Mouse (Mus musculus) hindbrain, embryonic 13.5 days (tissue): Measurements from ENCODE around the gene Plekha3. TPM values are rescaled to one million over a fixed set of nuclear protein-coding genes. Genes with fewer than 3 reads are reported as not detected.

Experiments
- ATAC-seq: fragments of 200-750 bp; cut with Nextera tagmentation; 2 replicates; pipeline ENCODE4 v1.8.0; 2017; ENCODE audit warnings: moderate TSS enrichment; ENCODE audit not compliant: low FRiP score
- H3K27ac ChIP-seq: fragments of 300-500 bp; sonication (generic); 2 replicates; pipeline ENCODE4 v1.5.1; 2015; ENCODE audit warnings: inconsistent platforms, mild to moderate bottlenecking, moderate library complexity
- H3K27me3 ChIP-seq: fragments of 300-500 bp; sonication (generic); 2 replicates; pipeline ENCODE4 v1.6.1; 2015; ENCODE audit warnings: mild to moderate bottlenecking, inconsistent platforms
- H3K36me3 ChIP-seq: fragments of 300-500 bp; sonication (generic); 2 replicates; pipeline ENCODE4 v1.6.1; 2015; ENCODE audit warnings: mild to moderate bottlenecking, inconsistent platforms
- H3K4me1 ChIP-seq: fragments of 300-500 bp; sonication (generic); replicated peaks from 2 replicates; pipeline ENCODE4 v1.6.1; 2015; ENCODE audit warnings: inconsistent platforms
- H3K4me2 ChIP-seq: fragments of 300-500 bp; sonication (generic); 2 replicates; pipeline ENCODE4 v1.6.1; 2015; ENCODE audit warnings: inconsistent platforms, mild to moderate bottlenecking, moderate library complexity
- H3K4me3 ChIP-seq: fragments of 300-500 bp; sonication (generic); 2 replicates; pipeline ENCODE4 v1.5.1; 2015; ENCODE audit warnings: mild to moderate bottlenecking, inconsistent platforms
- H3K9ac ChIP-seq: fragments of 300-500 bp; sonication (generic); 2 replicates; pipeline ENCODE4 v1.6.1; 2015; ENCODE audit warnings: mild to moderate bottlenecking, inconsistent platforms
- H3K9me3 ChIP-seq: fragments of 300-500 bp; sonication (generic); 2 replicates; pipeline ENCODE4 v1.6.1; 2016; ENCODE audit warnings: inconsistent platforms
- WGBS: fragments of 180-500 bp; shearing (Covaris S2); methylation state at CpG from one replicate; pipeline ENCODE4 v1.1.7; 2015; 5-methylcytosine and 5-hydroxymethylcytosine counted together
- polyA plus RNA-seq: library from polyadenylated mRNA; unstranded; fragments of >200 nt; fragmentation: Nextera tagmentation; extraction: Ambion mirVana; gene quantifications from 2 replicates; pipeline ENCODE4 v1.2.1, GENCODE M21; 2015

The Plekha3 gene
- 6.4 and 9.2 TPM in 2 replicates for polyA plus RNA-seq

- peak within 1 kb of the TSS; percentile 82 for H3K27ac ChIP-seq
- H3K9ac ChIP-seq = peak within 1 kb of the TSS; percentile 90
- H3K36me3 ChIP-seq = no peaks in the 10 kb centered on the region
- no peaks in the 10 kb centered on the region for H3K9me3 ChIP-seq
- H3K27me3 ChIP-seq = no peaks in the 10 kb centered on the region
- 5% methylated on average over 45 of the region's 52 CpGs for WGBS
- ATAC-seq = peak; percentile 75
- peak within 1 kb of the TSS; percentile 76 for H3K4me2 ChIP-seq
- peaks cover 33% of the 10 kb centered on the region for H3K4me1 ChIP-seq
- peak within 1 kb of the TSS; percentile 92 for H3K4me3 ChIP-seq
Observed at GRCm38 (mm10) chr2:76674725-76675427, at the start of gene Plekha3. Gene Plekha3, plus strand, starts transcription at chr2:76675281.

- Histone ChIP-seq H3K27me3 (no peaks in the 10 kb centered on the region), H3K4me1 (no peaks in the 10 kb centered on the region), H3K27ac (no peak overlapping the region), H3K4me2 (no peak overlapping the region), H3K9me3 (no peaks in the 10 kb centered on the region), H3K9ac (no peak overlapping the region), H3K4me3 (no peak overlapping the region), H3K36me3 (peaks cover 91% of the 10 kb centered on the region)
- ATAC-seq = no peak
- WGBS = 96% methylated on average over 12 of the region's 12 CpGs
Observed at GRCm38 (mm10) chr2:76630293-76630692, 44.8 kb upstream of the Plekha3 start.

- no peak for ATAC-seq
- Histone ChIP-seq H3K4me2 (no peak overlapping the region), H3K4me1 (no peaks in the 10 kb centered on the region), H3K9me3 (no peaks in the 10 kb centered on the region), H3K27me3 (no peaks in the 10 kb centered on the region), H3K4me3 (no peak overlapping the region), H3K27ac (no peak overlapping the region), H3K9ac (no peak overlapping the region), H3K36me3 (peaks cover 91% of the 10 kb centered on the region)
- 79% methylated on average over 4 of the region's 4 CpGs for WGBS
Observed at GRCm38 (mm10) chr2:76631600-76631999, 43.5 kb upstream of the Plekha3 start.

GRCm38 (mm10) chr2:76639637-76640036, 35.4 kb upstream of the Plekha3 start:
- no peak overlapping the region for H3K4me3 ChIP-seq
- H3K4me1 ChIP-seq = no peaks in the 10 kb centered on the region
- 92% methylated on average over 2 of the region's 2 CpGs for WGBS
- ATAC-seq = no peak
- peaks cover 86% of the 10 kb centered on the region for H3K36me3 ChIP-seq
- no peaks in the 10 kb centered on the region for H3K9me3 ChIP-seq
- no peak overlapping the region for H3K4me2 ChIP-seq
- no peaks in the 10 kb centered on the region for H3K27me3 ChIP-seq
- no peak overlapping the region for H3K27ac ChIP-seq
- no peak overlapping the region for H3K9ac ChIP-seq

- no peak for ATAC-seq
- no peak overlapping the region for H3K27ac ChIP-seq
Observed at GRCm38 (mm10) chr2:76643801-76644200, 31.3 kb upstream of the Plekha3 start.

GRCm38 (mm10) chr2:76647441-76647869, 27.6 kb upstream of the Plekha3 start:
- H3K36me3 ChIP-seq = peaks cover 15% of the 10 kb centered on the region
- H3K9ac ChIP-seq = peak overlapping the region; percentile 93
- WGBS = under 1% methylated on average over 21 of the region's 32 CpGs
- H3K4me2 ChIP-seq = peak overlapping the region; percentile 76
- ATAC-seq = peak; percentile 70
- H3K9me3 ChIP-seq = no peaks in the 10 kb centered on the region
- H3K4me3 ChIP-seq = peak overlapping the region; percentile 84
- peak overlapping the region; percentile 96 for H3K27ac ChIP-seq
- peaks cover 16% of the 10 kb centered on the region for H3K4me1 ChIP-seq
- H3K27me3 ChIP-seq = no peaks in the 10 kb centered on the region

More at GRCm38 (mm10) chr2:76643801-76644200, 31.3 kb upstream of the Plekha3 start:
- Histone ChIP-seq H3K9ac (no peak overlapping the region), H3K4me3 (no peak overlapping the region), H3K9me3 (no peaks in the 10 kb centered on the region), H3K4me1 (peaks cover 14% of the 10 kb centered on the region), H3K36me3 (peaks cover 50% of the 10 kb centered on the region), H3K27me3 (no peaks in the 10 kb centered on the region), H3K4me2 (no peak overlapping the region)

- Histone ChIP-seq H3K9ac (peak within 1 kb of the TSS; percentile 93), H3K27ac (peak within 1 kb of the TSS; percentile 96), H3K4me1 (peaks cover 16% of the 10 kb centered on the region), H3K4me3 (peak within 1 kb of the TSS; percentile 84), H3K4me2 (peak within 1 kb of the TSS; percentile 76), H3K9me3 (no peaks in the 10 kb centered on the region; the same call in 1 of the 2 replicates), H3K27me3 (no peaks in the 10 kb centered on the region), H3K36me3 (peaks cover 10% of the 10 kb centered on the region)
- under 1% methylated on average over 32 of the region's 42 CpGs for WGBS
- ATAC-seq = peak; percentile 99
Observed at GRCm38 (mm10) chr2:76647883-76648570, 27.1 kb upstream of the Plekha3 start, which contains the start of the genes Prkra and Pjvk. Gene Prkra, minus strand, starts transcription at chr2:76648015. Gene Pjvk, plus strand, starts transcription at chr2:76648476.

GRCm38 (mm10) chr2:76648666-76649141, 26.4 kb upstream of the Plekha3 start:
- Histone ChIP-seq H3K4me2 (peak overlapping the region; percentile 76), H3K36me3 (peaks cover 8% of the 10 kb centered on the region; the same call in 1 of the 2 replicates), H3K9me3 (no peaks in the 10 kb centered on the region; the same call in 1 of the 2 replicates), H3K9ac (peak overlapping the region; percentile 93), H3K4me3 (peak overlapping the region; percentile 84), H3K27ac (peak overlapping the region; percentile 96), H3K27me3 (no peaks in the 10 kb centered on the region), H3K4me1 (peaks cover 16% of the 10 kb centered on the region)
- peak; percentile 57 for ATAC-seq
- WGBS = 28% methylated on average over 13 of the region's 13 CpGs

- Histone ChIP-seq H3K27me3 (no peaks in the 10 kb centered on the region), H3K27ac (no peak overlapping the region), H3K9me3 (no peaks in the 10 kb centered on the region; the same call in 1 of the 2 replicates), H3K9ac (no peak overlapping the region), H3K4me1 (peaks cover 6% of the 10 kb centered on the region), H3K4me2 (no peak overlapping the region), H3K36me3 (no peaks in the 10 kb centered on the region), H3K4me3 (no peak overlapping the region)
- WGBS = 97% methylated on average over 4 of the region's 4 CpGs
- no peak for ATAC-seq
Observed at GRCm38 (mm10) chr2:76653070-76653469, 22.0 kb upstream of the Plekha3 start.

- WGBS = 77% methylated on average over 5 of the region's 5 CpGs
- H3K27ac ChIP-seq = no peak overlapping the region
- H3K27me3 ChIP-seq = no peaks in the 10 kb centered on the region
Observed at GRCm38 (mm10) chr2:76654646-76655045, 20.4 kb upstream of the Plekha3 start.

GRCm38 (mm10) chr2:76655444-76655843, 19.6 kb upstream of the Plekha3 start:
- H3K27ac ChIP-seq = no peak overlapping the region
- H3K36me3 ChIP-seq = no peaks in the 10 kb centered on the region
- H3K4me2 ChIP-seq = no peak overlapping the region
- WGBS = 84% methylated on average over 3 of the region's 3 CpGs
- no peak for ATAC-seq
- H3K4me3 ChIP-seq = no peak overlapping the region
- H3K27me3 ChIP-seq = no peaks in the 10 kb centered on the region
- H3K9ac ChIP-seq = no peak overlapping the region
- no peaks in the 10 kb centered on the region; the same call in 1 of the 2 replicates for H3K4me1 ChIP-seq
- no peaks in the 10 kb centered on the region; the same call in 1 of the 2 replicates for H3K9me3 ChIP-seq

More at GRCm38 (mm10) chr2:76654646-76655045, 20.4 kb upstream of the Plekha3 start:
- Histone ChIP-seq H3K9me3 (no peaks in the 10 kb centered on the region; the same call in 1 of the 2 replicates), H3K36me3 (no peaks in the 10 kb centered on the region), H3K4me2 (no peak overlapping the region), H3K4me1 (no peaks in the 10 kb centered on the region; the same call in 1 of the 2 replicates), H3K4me3 (no peak overlapping the region), H3K9ac (no peak overlapping the region)
- ATAC-seq = no peak

GRCm38 (mm10) chr2:76655982-76656381, 19.1 kb upstream of the Plekha3 start:
- no peaks in the 10 kb centered on the region; the same call in 1 of the 2 replicates for H3K4me1 ChIP-seq
- no peak overlapping the region for H3K27ac ChIP-seq
- no peaks in the 10 kb centered on the region for H3K27me3 ChIP-seq
- no peak for ATAC-seq
- no peak overlapping the region for H3K9ac ChIP-seq
- no peak overlapping the region for H3K4me3 ChIP-seq
- WGBS = 6% methylated on average over 1 of the region's 1 CpGs
- no peaks in the 10 kb centered on the region for H3K36me3 ChIP-seq
- no peaks in the 10 kb centered on the region; the same call in 1 of the 2 replicates for H3K9me3 ChIP-seq
- H3K4me2 ChIP-seq = no peak overlapping the region
